Mouse (Mus musculus) ES-E14 (cell line): Measurements from ENCODE around the gene Gpc6. TPM values are rescaled to one million over a fixed set of nuclear protein-coding genes. Genes with fewer than 3 reads are reported as not detected.

ENCODE experiments used
- DNase-seq: peaks from one replicate; pipeline ENCODE4 v3.0.0-alpha.2; 2013; ENCODE audit warnings: low read depth, low spot score
- H3K27ac ChIP-seq: 2 replicates; pipeline ENCODE4 v1.5.1; 2012; ENCODE audit warnings: low read depth, mild to moderate bottlenecking, low read length, moderate library complexity, mixed read lengths; ENCODE audit not compliant: poor library complexity, insufficient read depth, severe bottlenecking
- H3K36me3 ChIP-seq: 2 replicates; pipeline ENCODE4 v1.6.1; 2012; ENCODE audit warnings: mild to moderate bottlenecking, low read length, moderate library complexity, mixed read lengths; ENCODE audit not compliant: control insufficient read depth, poor library complexity, insufficient read depth, severe bottlenecking
- H3K4me1 ChIP-seq, 2 experiments: fragments of 150-350 bp in 1 of 2; sonication (generic) in 1 of 2; 2 replicates each; pipeline ENCODE4 v1.6.1; 2012; ENCODE audit warnings: low read length in 2 of 2, mild to moderate bottlenecking in 1 of 2, mixed read lengths in 1 of 2; ENCODE audit not compliant: control insufficient read depth in 2 of 2, insufficient read depth in 2 of 2, poor library complexity in 1 of 2
- H3K4me3 ChIP-seq, 2 experiments: fragments of 150-350 bp in 1 of 2; sonication (generic) in 1 of 2; 2 replicates each; pipeline ENCODE4 v1.5.1; 2012; ENCODE audit warnings: low read length in 2 of 2, low read depth in 1 of 2, mild to moderate bottlenecking in 1 of 2, mixed read lengths in 1 of 2; ENCODE audit not compliant: insufficient read depth in 1 of 2, poor library complexity in 1 of 2, severe bottlenecking in 1 of 2
- H3K9ac ChIP-seq: 2 replicates; pipeline ENCODE4 v1.6.1; 2012; ENCODE audit warnings: low read depth, mild to moderate bottlenecking, low read length, mixed read lengths; ENCODE audit not compliant: poor library complexity, insufficient read depth, severe bottlenecking
- H3K9me3 ChIP-seq: fragments of 150-350 bp; sonication (generic); 2 replicates; pipeline ENCODE4 v1.6.1; 2012; ENCODE audit warnings: low read depth, mild to moderate bottlenecking, low read length; ENCODE audit not compliant: control insufficient read depth, insufficient read depth
- CHD2 ChIP-seq: IDR thresholded peaks from 2 replicates; pipeline ENCODE4 v1.6.1; 2014; ENCODE audit warnings: mild to moderate bottlenecking, low read depth, low read length, inconsistent platforms
- HCFC1 ChIP-seq: IDR thresholded peaks from 2 replicates; pipeline ENCODE4 v1.6.1; 2012; ENCODE audit warnings: low read length, inconsistent platforms, borderline replicate concordance; ENCODE audit not compliant: insufficient read depth
- MAFK ChIP-seq: IDR thresholded peaks from 2 replicates; pipeline ENCODE4 v1.6.1; 2014; ENCODE audit warnings: mild to moderate bottlenecking, low read depth, low read length, inconsistent platforms; ENCODE audit not compliant: insufficient read depth
- ZC3H11A ChIP-seq: IDR thresholded peaks from 2 replicates; pipeline ENCODE4 v1.6.1; 2012; ENCODE audit warnings: low read depth, mild to moderate bottlenecking, inconsistent platforms, low read length, borderline replicate concordance
- ZNF384 ChIP-seq: IDR thresholded peaks from 2 replicates; pipeline ENCODE4 v1.6.1; 2012; ENCODE audit warnings: low read depth, low read length, inconsistent platforms
- in situ Hi-C, 2 experiments: fragments of 600-800 bp; cut with MboI; formaldehyde crosslinking; loops; one replicate each; pipeline ENCODE4 v1.15.1; 2025; ENCODE audit warnings: low sequenced_read_pairs in 2 of 2, inconsistent platforms in 1 of 2; ENCODE audit not compliant: unreplicated experiment in 2 of 2
- total RNA-seq: library from RNA; depleted of rRNA; stranded (reverse); fragments of 300-350 nt; gene quantifications from 2 replicates; pipeline ENCODE4 v1.2.3, GENCODE M21; 2012

The Gpc6 gene
- total RNA-seq, 1 experiment = 3.2 TPM

GRCm38 (mm10) chr14:117716305-117716704, 791.2 kb downstream of the Gpc6 start:
- H3K4me3 ChIP-seq = no peak overlapping the region
- H3K36me3 ChIP-seq = no peaks in the 10 kb centered on the region
- no peak overlapping the region for H3K27ac ChIP-seq
- DNase-seq = no peak
- TF ChIP-seq CHD2 (no peak), ZNF384 (no peak), HCFC1 (no peak), ZC3H11A (no peak), MAFK (no peak)
- no peaks in the 10 kb centered on the region for H3K9me3 ChIP-seq
- H3K4me1 ChIP-seq = no peaks in the 10 kb centered on the region
- in situ Hi-C loops = no loop called here
- no peak overlapping the region for H3K9ac ChIP-seq

GRCm38 (mm10) chr14:117728741-117729140, 803.6 kb downstream of the Gpc6 start:
- Histone ChIP-seq H3K27ac (no peak overlapping the region), H3K9me3 (no peaks in the 10 kb centered on the region), H3K36me3 (no peaks in the 10 kb centered on the region), H3K4me1 (no peaks in the 10 kb centered on the region), H3K9ac (no peak overlapping the region), H3K4me3 (no peak overlapping the region)
- DNase-seq = no peak
- in situ Hi-C loops = no loop called here
- TF ChIP-seq ZC3H11A (no peak), CHD2 (no peak), MAFK (no peak), ZNF384 (no peak), HCFC1 (no peak)

DNA sequence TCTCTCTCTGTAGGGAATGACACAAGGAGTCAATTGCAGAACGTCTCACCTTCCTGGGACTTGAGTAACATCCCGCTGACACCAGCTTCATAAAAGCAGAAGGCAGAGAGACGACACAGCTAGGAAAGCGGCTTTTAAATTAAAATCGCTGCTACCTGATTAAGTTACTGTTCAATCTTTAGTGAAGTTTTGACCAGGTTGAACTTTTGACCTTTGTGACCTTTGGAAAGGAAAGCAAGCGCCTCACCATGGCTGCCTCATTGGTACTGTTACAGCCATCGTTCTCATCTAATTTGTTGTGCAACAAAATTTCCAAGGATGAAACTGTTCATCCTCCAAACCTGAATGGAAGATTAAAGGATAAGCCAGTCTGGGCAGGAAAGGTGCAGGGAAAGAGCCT, 830.1 kb downstream of the Gpc6 start:
- TF ChIP-seq HCFC1 (no peak), MAFK (no peak), CHD2 (no peak), ZNF384 (no peak), ZC3H11A (no peak)
- no peaks in the 10 kb centered on the region for H3K36me3 ChIP-seq
- in situ Hi-C loops = no loop called here
- no peak overlapping the region for H3K4me3 ChIP-seq
- H3K9ac ChIP-seq = no peak overlapping the region
- no peak overlapping the region for H3K27ac ChIP-seq
- H3K4me1 ChIP-seq = no peaks in the 10 kb centered on the region
- no peaks in the 10 kb centered on the region for H3K9me3 ChIP-seq
- DNase-seq = no peak

DNA sequence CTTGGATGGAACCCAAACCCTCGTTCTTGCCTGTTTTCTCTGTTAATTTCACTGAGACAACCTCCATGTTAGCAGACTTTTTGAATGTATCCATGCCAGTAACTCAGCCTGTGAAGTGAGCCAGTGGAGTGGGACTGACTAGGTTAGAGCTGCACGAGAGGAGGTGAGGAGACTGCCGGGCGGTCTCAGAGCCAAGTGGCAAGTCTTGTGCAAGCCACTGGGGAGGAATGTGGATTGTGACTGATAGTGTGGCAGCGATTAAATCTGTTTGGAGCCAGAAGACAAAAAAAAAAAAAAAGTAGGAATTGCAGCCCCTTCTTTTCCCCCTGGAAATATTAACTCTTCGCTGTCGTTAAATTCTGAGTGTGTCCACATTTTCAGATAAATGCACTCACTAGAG, 831.4 kb downstream of the Gpc6 start:
- H3K9me3 ChIP-seq = no peaks in the 10 kb centered on the region
- H3K27ac ChIP-seq = no peak overlapping the region
- TF ChIP-seq ZNF384 (no peak), ZC3H11A (no peak), CHD2 (no peak), HCFC1 (no peak), MAFK (no peak)
- in situ Hi-C loops = no loop called here
- no peaks in the 10 kb centered on the region for H3K4me1 ChIP-seq
- H3K36me3 ChIP-seq = no peaks in the 10 kb centered on the region
- no peak overlapping the region for H3K9ac ChIP-seq
- H3K4me3 ChIP-seq = no peak overlapping the region
- no peak for DNase-seq

DNA sequence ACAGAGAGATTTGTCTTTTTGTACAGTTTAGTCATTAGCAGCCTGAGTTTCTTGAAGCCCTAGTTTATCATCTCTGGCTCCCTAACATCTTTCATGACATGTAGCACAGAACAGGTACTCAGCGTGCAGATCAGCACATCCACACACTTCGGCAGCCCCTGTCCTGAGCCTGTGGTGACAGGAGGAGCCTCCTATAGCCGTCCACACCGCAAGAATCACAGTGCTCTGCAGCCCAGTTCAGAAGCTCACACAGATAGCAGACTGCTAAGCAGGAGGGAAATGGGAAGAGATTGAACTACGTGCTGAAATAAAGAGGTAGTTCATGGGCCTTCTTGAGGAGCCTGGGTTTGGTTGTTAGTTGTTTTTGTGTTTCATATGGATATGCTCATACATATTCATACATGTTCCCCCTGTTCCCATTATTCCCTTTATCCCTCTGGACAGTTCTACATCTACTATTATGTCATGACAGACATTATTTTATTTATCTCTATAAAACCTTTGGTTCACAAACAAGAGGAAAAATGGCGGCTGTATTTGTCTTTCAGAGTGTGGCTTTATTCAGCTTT, 832.8 kb downstream of the Gpc6 start:
- in situ Hi-C loops = no loop called here
- no peak overlapping the region for H3K4me3 ChIP-seq
- H3K9ac ChIP-seq = no peak overlapping the region
- H3K36me3 ChIP-seq = no peaks in the 10 kb centered on the region
- DNase-seq = no peak
- TF ChIP-seq MAFK = no peak
- TF ChIP-seq HCFC1 = no peak
- TF ChIP-seq ZNF384 = no peak
- TF ChIP-seq CHD2 = no peak
- TF ChIP-seq ZC3H11A = no peak
- H3K9me3 ChIP-seq = no peaks in the 10 kb centered on the region
- H3K4me1 ChIP-seq = no peaks in the 10 kb centered on the region
- H3K27ac ChIP-seq = no peak overlapping the region
